Mouse (Mus musculus): ENCODE results near the gene Zfp598. TPM values are rescaled to one million over a fixed set of nuclear protein-coding genes. Genes with fewer than 3 reads are reported as not detected.

The Zfp598 gene
- total RNA-seq, 1 experiment from 2014 or later, result 14.6 TPM

Other genes starting within 250 kb of the Zfp598 start
- gene Eci1, start 243.0 kb upstream of the Zfp598 start, total RNA-seq (2017), result 22.1 to 36.2 TPM (median 26.0 TPM) in 3 replicates
- gene Dnase1l2, start 226.6 kb upstream of the Zfp598 start, total RNA-seq (2017), result 1.6 to 2.2 TPM in 2 of 3 replicates, not detected in the other
- 26.9 to 32.5 TPM (median 29.5 TPM) in 3 replicates for gene E4f1, start 199.4 kb upstream of the Zfp598 start, total RNA-seq (2017)
- 8.4 to 10.1 TPM (median 9.1 TPM) in 3 replicates for gene Pgp, start 199.3 kb upstream of the Zfp598 start, total RNA-seq (2017)
- 1.3 TPM in 1 of 3 replicates, not detected in the others for gene Bricd5, start 195.8 kb upstream of the Zfp598 start, total RNA-seq (2017)
- gene Mlst8, start 190.6 kb upstream of the Zfp598 start, total RNA-seq (2017), result 8.4 to 19.3 TPM (median 11.2 TPM) in 3 replicates
- not detected in 3 replicates for gene Caskin1, start 181.1 kb upstream of the Zfp598 start, total RNA-seq (2017)
- 83.2 to 132 TPM (median 118 TPM) in 3 replicates for gene Traf7, start 141.7 kb upstream of the Zfp598 start, total RNA-seq (2017)
- gene Rab26, start 135.5 kb upstream of the Zfp598 start, total RNA-seq (2017), result 0.39 TPM in 1 of 3 replicates, not detected in the others
- gene Pkd1, start 119.9 kb upstream of the Zfp598 start, total RNA-seq (2017), result 9.1 to 15.7 TPM (median 11.9 TPM) in 3 replicates
- gene Tsc2, start 37.1 kb upstream of the Zfp598 start, total RNA-seq (2017), result 20.2 to 53.0 TPM (median 29.4 TPM) in 3 replicates
- 2.5 to 2.6 TPM in 2 of 3 replicates, not detected in the other for gene Nthl1, start 37.0 kb upstream of the Zfp598 start, total RNA-seq (2017)
- 0.48 to 0.78 TPM in 2 of 3 replicates, not detected in the other for gene Slc9a3r2, start 19.4 kb upstream of the Zfp598 start, total RNA-seq (2017)
- gene Npw, start 11.2 kb upstream of the Zfp598 start, total RNA-seq (2017), result not detected in 3 replicates
- not detected in 3 replicates for gene Syngr3, start 20.3 kb downstream of the Zfp598 start, total RNA-seq (2017)
- 12.4 to 19.8 TPM (median 15.4 TPM) in 3 replicates for gene Gfer, start 26.5 kb downstream of the Zfp598 start, total RNA-seq (2017)
- 0.48 to 3.0 TPM (median 2.1 TPM) in 3 replicates for gene Noxo1, start 26.5 kb downstream of the Zfp598 start, total RNA-seq (2017)
- gene Tbl3, start 38.0 kb downstream of the Zfp598 start, total RNA-seq (2017), result 9.7 to 19.8 TPM (median 18.6 TPM) in 3 replicates
- gene Rnf151, start 48.4 kb downstream of the Zfp598 start, total RNA-seq (2017), result 2.8 TPM in 1 of 3 replicates, not detected in the others
- 428 to 669 TPM (median 533 TPM) in 3 replicates for gene Rps2, start 48.4 kb downstream of the Zfp598 start, total RNA-seq (2017)
- 144 to 243 TPM (median 228 TPM) in 3 replicates for gene Ndufb10, start 54.8 kb downstream of the Zfp598 start, total RNA-seq (2017)
- gene Rpl3l, start 58.1 kb downstream of the Zfp598 start, total RNA-seq (2017), result 4.7 to 14.6 TPM (median 10.2 TPM) in 3 replicates
- gene Msrb1, start 67.0 kb downstream of the Zfp598 start, total RNA-seq (2017), result 248 to 361 TPM (median 344 TPM) in 3 replicates
- gene Hs3st6, start 83.3 kb downstream of the Zfp598 start, total RNA-seq (2017), result not detected in 3 replicates
- not detected in 3 replicates for gene Meiob, start 134.6 kb downstream of the Zfp598 start, total RNA-seq (2017)
- gene Hagh, start 170.5 kb downstream of the Zfp598 start, total RNA-seq (2017), result 23.2 to 48.3 TPM (median 34.5 TPM) in 3 replicates
- 3.2 to 6.6 TPM (median 4.8 TPM) in 3 replicates for gene Fahd1, start 180.7 kb downstream of the Zfp598 start, total RNA-seq (2017)
- gene Igfals, start 196.3 kb downstream of the Zfp598 start, total RNA-seq (2017), result 0.29 TPM in 1 of 3 replicates, not detected in the others
- 34.3 to 41.0 TPM (median 40.1 TPM) in 3 replicates for gene Nubp2, start 216.7 kb downstream of the Zfp598 start, total RNA-seq (2017)
- gene Spsb3, start 217.0 kb downstream of the Zfp598 start, total RNA-seq (2017), result 16.6 to 25.9 TPM (median 20.5 TPM) in 3 replicates
- 12.0 to 20.2 TPM (median 12.9 TPM) in 3 replicates for gene Eme2, start 225.4 kb downstream of the Zfp598 start, total RNA-seq (2017)
- gene Mrps34, start 225.4 kb downstream of the Zfp598 start, total RNA-seq (2017), result 13.4 to 24.4 TPM (median 19.0 TPM) in 3 replicates
- 28.0 to 48.6 TPM (median 30.1 TPM) in 3 replicates for gene Nme3, start 226.8 kb downstream of the Zfp598 start, total RNA-seq (2017)